Mouse (Mus musculus): ENCODE results near the gene Mfap3l.

GRCm38 (mm10) chr8:60711516-60712086 is 79.0 kb downstream of the Mfap3l start:
- TF ChIP-seq GATA1 (IDR thresholded peaks at IDR 0.05; ENCODE audit: borderline replicate concordance, low read length) (no peak), FLI1 (IDR thresholded peaks at IDR 0.05; ENCODE audit: low read length) (no peak)
